Mouse (Mus musculus) MEL (cell line): Measurements from ENCODE around the gene Art3.

ENCODE experiments used
- CTCF ChIP-seq, 3 experiments: IDR thresholded peaks in 2 of 3; conservative IDR thresholded peaks in 1 of 3; 2 replicates each; pipeline ENCODE4 v1.5.1; 2011 to 2012; ENCODE audit warnings: low read length in 3 of 3, low read depth in 2 of 3, mild to moderate bottlenecking in 2 of 3, improper control_type of control experiment in 1 of 3, inconsistent platforms in 1 of 3, mixed read lengths in 1 of 3, moderate library complexity in 1 of 3; ENCODE audit not compliant: control insufficient read depth in 1 of 3, insufficient read depth in 1 of 3, poor library complexity in 1 of 3, severe bottlenecking in 1 of 3
- EP300 ChIP-seq, 2 experiments: IDR thresholded peaks; 2 replicates each; pipeline ENCODE4 v1.6.1; 2011; ENCODE audit warnings: improper control_type of control experiment in 2 of 2, low read length in 2 of 2, low read depth in 1 of 2, mild to moderate bottlenecking in 1 of 2
- GABPA ChIP-seq: IDR thresholded peaks from 2 replicates; pipeline ENCODE4 v1.6.1; 2012; ENCODE audit warnings: low read depth, mild to moderate bottlenecking, inconsistent platforms, low read length, improper control_type of control experiment, moderate library complexity
- GATA1 ChIP-seq: IDR thresholded peaks from 2 replicates; pipeline ENCODE4 v1.6.1; 2011; ENCODE audit warnings: low read depth, low read length, improper control_type of control experiment
- MEF2A ChIP-seq: IDR thresholded peaks from 2 replicates; pipeline ENCODE4 v1.6.1; 2014; ENCODE audit warnings: low read depth, mild to moderate bottlenecking, inconsistent platforms, low read length, improper control_type of control experiment; ENCODE audit not compliant: poor library complexity, insufficient replicate concordance, severe bottlenecking; ENCODE audit errors: extremely low read depth
- POLR2A ChIP-seq, 2 experiments: IDR thresholded peaks; 2 replicates each; pipeline ENCODE4 v1.6.1; 2011 to 2012; ENCODE audit warnings: low read length in 2 of 2, mild to moderate bottlenecking in 2 of 2, control low read depth in 1 of 2, improper control_type of control experiment in 1 of 2, low read depth in 1 of 2, moderate library complexity in 1 of 2; ENCODE audit not compliant: control insufficient read depth in 1 of 2, insufficient read depth in 1 of 2, poor library complexity in 1 of 2
- POLR2AphosphoS2 ChIP-seq: IDR thresholded peaks from 2 replicates; pipeline ENCODE4 v1.6.1; 2011; ENCODE audit warnings: low read length, improper control_type of control experiment
- RAD21 ChIP-seq: IDR thresholded peaks from 2 replicates; pipeline ENCODE4 v1.6.1; 2011; ENCODE audit warnings: mild to moderate bottlenecking, low read depth, low read length, improper control_type of control experiment
- TCF12 ChIP-seq: IDR thresholded peaks from 2 replicates; pipeline ENCODE4 v1.6.1; 2014; ENCODE audit warnings: low read depth, mild to moderate bottlenecking, inconsistent platforms, low read length, improper control_type of control experiment, moderate library complexity
- ZMIZ1 ChIP-seq: IDR thresholded peaks from 2 replicates; pipeline ENCODE4 v1.6.1; 2012; ENCODE audit warnings: low read depth, mild to moderate bottlenecking, inconsistent platforms, low read length, improper control_type of control experiment, moderate library complexity
- ZNF384 ChIP-seq: IDR thresholded peaks from 2 replicates; pipeline ENCODE4 v1.6.1; 2012; ENCODE audit warnings: low read depth, mild to moderate bottlenecking, inconsistent platforms, low read length, improper control_type of control experiment

GRCm38 (mm10) chr5:92382349-92382679 is 50.7 kb downstream of the Art3 start:
- TF ChIP-seq MEF2A = no peak
- no peak for TF ChIP-seq CTCF (IDR thresholded peaks at IDR 0.05 in 2 of 3, conservative IDR thresholded peaks at IDR 0.05 in 1 of 3; ENCODE audit: control insufficient read depth in 1 of 3, insufficient read depth in 1 of 3, low read depth in 2 of 3, low read length in 3 of 3, poor library complexity in 1 of 3, severe bottlenecking in 1 of 3)
- no peak for TF ChIP-seq POLR2A (IDR thresholded peaks at IDR 0.05; ENCODE audit: control insufficient read depth in 1 of 2, insufficient read depth in 1 of 2, low read depth in 1 of 2, low read length in 2 of 2, poor library complexity in 1 of 2)
- no peak for TF ChIP-seq GABPA
- TF ChIP-seq ZNF384 = no peak
- TF ChIP-seq RAD21 = no peak
- no peak for TF ChIP-seq ZMIZ1
- no peak for TF ChIP-seq GATA1
- TF ChIP-seq TCF12 = no peak
- no peak for TF ChIP-seq POLR2AphosphoS2
- TF ChIP-seq EP300 (IDR thresholded peaks at IDR 0.05; ENCODE audit: low read depth in 1 of 2, low read length in 2 of 2) = no peak
